Mouse (Mus musculus) regulatory T cell (primary cell): Measurements from ENCODE around the gene Pglyrp1.

Source experiments
- in situ Hi-C: fragments of 300-600 bp; cut with MboI, MseI; formaldehyde crosslinking; loops from one replicate; pipeline ENCODE4 v1.15.1; 2025; ENCODE audit warnings: high pct_unique_total_duplicates

The Pglyrp1 gene

DNA sequence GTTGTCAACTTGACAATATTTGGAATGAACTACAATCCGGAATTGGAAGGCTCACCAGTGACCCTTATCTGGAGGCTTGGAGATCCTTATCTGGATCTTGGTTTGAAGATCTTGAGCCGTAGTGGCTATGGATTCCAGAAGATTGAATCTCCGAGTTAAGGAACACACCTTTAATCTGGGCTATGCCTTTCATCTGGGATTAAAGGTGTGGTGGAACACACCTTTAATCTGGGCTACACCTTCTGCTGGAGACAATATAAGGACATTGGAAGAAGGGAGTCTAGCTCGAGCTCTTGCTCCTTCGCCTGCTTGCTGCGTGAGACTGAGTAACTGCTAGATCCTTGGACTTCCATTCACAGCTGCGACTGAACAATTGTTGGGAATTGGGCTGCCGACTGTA, at the start of gene Pglyrp1:
Pglyrp1 (plus strand) TSS at position 301 of the 400 bp plus-strand sequence.
- in situ Hi-C loops = loop anchor here (25.0 kb wide), 1 partner anchor 659 kb away; no protein-coding TSS in a partner anchor

DNA sequence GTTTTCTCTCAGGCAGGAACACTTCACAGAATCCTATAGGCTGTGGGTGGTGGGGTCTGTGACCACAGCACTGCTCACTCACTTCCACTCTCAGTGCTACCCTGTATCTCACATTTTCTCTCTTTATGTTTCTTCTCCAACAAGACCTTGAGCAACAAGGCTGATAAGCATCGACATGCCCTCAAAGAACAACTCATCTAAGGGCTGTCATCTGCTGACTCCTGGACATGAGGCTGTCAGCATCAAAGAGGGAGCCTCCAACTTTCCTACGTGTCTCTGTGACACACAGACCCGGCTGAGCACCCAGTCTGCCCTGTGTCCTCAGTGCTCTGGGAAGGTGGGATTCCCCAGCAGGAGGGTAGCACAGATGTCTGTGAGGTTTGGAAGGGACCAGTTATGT, 49.6 kb upstream of the Pglyrp1 start, which contains the start of gene Psg17:
Psg17 (minus strand) TSS at position 101 of the 400 bp plus-strand sequence.
- in situ Hi-C loops = no loop called here

GRCm38 (mm10) chr7:18827792-18828546, 43.2 kb upstream of the Pglyrp1 start:
- in situ Hi-C loops = no loop called here

DNA sequence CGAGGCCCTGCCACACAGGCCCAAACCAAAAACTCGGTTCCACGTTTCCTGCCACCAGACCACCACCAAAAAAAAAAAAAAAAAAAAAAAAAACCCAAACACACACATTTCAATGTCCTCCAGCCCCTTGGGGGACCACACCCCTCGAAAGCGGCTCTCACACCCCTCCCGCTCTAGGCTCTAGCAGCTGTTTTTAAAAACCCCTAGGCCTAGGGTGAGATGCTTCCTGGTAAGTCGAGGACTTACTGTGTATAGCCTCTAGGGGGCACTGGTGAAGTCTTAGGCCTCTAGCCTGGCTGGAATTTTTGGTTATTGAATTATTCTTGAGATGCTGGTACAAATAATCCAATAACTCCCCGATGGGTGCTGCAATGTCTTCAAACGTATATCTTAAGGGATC, 42.5 kb upstream of the Pglyrp1 start:
- in situ Hi-C loops = no loop called here

- in situ Hi-C loops = no loop called here
Observed at GRCm38 (mm10) chr7:18829545-18829944, 41.6 kb upstream of the Pglyrp1 start.

- in situ Hi-C loops = no loop called here
Observed at GRCm38 (mm10) chr7:18832298-18832697, 38.8 kb upstream of the Pglyrp1 start.

- in situ Hi-C loops = no loop called here
Observed at GRCm38 (mm10) chr7:18839865-18840264, 31.3 kb upstream of the Pglyrp1 start, which contains the start of gene Mill2. Gene Mill2 (plus strand): TSS chr7:18839966.

DNA sequence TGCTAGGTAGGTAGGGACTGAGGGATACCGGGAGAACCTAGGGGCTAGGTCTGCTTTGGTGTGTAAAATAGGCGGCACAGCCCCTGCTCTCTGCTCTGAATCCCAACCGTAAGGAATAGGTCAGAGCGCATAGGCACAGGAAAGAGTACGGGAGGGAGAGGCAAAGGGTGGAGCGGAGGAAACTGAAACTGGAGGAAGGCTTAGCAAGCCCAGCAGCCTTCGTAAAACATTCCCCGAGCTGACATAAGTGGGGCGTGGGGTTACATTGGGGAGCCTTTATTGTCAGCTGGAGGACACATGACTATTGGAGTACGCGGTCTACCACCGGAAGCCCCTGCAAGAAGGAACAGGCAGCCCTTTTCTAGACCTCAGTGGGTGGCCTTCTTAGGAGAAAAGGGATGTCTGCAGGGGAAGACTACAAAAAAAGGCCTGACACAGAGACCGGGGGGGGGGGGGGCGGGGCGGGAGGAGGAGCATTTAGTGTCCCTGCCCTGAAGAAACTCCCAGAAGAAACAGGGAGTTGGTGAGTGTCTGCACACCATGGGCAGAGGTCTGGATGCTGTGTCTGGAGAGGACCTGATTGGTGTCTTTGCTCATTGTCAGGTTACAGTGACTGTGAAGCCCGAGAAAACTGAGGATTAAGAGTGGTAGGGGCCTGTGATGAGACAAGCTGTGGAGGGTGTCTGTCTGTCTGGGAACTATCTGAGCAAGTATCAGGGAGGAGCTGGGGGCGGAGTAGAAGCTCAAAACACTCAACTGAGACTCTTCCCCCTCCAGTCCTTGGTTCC, 30.6 kb upstream of the Pglyrp1 start:
- in situ Hi-C loops = no loop called here

DNA sequence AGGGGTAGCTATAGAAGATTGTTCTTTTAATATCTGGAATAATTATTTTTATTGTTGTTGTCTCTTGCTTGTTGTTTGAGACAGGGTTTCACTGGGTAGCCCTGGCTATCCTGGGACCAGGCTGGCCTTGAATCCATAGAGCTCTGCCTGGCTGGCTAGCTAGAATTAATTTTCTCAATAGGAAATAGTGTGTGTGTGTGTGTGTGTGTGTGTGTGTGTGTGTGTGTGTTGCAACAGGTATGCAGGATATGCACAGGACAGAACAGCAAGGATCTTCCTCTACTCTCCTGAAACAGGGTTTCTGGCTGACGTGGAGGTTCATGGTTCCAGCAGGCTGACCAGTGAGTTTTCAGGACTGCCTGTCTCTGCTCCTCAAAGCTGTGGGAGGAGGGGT, 30.0 kb upstream of the Pglyrp1 start:
- in situ Hi-C loops = no loop called here

GRCm38 (mm10) chr7:18844811-18845210, 26.3 kb upstream of the Pglyrp1 start:
- in situ Hi-C loops = no loop called here

DNA sequence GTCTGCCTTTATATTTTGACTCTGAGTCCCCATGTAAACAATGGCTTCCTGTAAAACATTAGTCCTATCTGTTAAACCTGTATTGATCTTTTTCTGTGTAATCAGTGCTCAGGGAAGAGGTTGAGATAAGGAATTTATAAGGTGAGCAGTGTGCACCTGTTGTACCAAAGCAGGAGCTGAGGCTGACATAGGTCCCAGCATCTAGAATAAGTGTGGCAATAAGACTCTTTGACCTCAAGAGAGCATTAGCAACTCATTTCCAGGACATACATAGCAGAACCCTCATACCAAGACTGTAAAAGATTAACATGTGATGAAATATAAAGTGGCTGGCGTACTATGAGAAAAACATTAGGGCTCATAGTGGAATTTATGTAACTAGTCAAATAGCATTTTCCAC, 22.7 kb upstream of the Pglyrp1 start:
- in situ Hi-C loops = no loop called here

- in situ Hi-C loops = loop anchor here (25.0 kb wide), 1 partner anchor 646 kb away; no protein-coding TSS in a partner anchor
Observed at GRCm38 (mm10) chr7:18858310-18858916, 12.7 kb upstream of the Pglyrp1 start.

GRCm38 (mm10) chr7:18862801-18863200, 8.3 kb upstream of the Pglyrp1 start:
- in situ Hi-C loops = loop anchor here (5.0 to 25.0 kb wide), 2 partner anchors 106 to 650 kb away; no protein-coding TSS in a partner anchor

GRCm38 (mm10) chr7:18868491-18868890, 2.6 kb upstream of the Pglyrp1 start:
- in situ Hi-C loops = loop anchor here (25.0 kb wide), 1 partner anchor 656 kb away; no protein-coding TSS in a partner anchor

GRCm38 (mm10) chr7:18872014-18872802, 1.1 kb downstream of the Pglyrp1 start:
- in situ Hi-C loops = loop anchor here (25.0 kb wide), 1 partner anchor 660 kb away; no protein-coding TSS in a partner anchor

DNA sequence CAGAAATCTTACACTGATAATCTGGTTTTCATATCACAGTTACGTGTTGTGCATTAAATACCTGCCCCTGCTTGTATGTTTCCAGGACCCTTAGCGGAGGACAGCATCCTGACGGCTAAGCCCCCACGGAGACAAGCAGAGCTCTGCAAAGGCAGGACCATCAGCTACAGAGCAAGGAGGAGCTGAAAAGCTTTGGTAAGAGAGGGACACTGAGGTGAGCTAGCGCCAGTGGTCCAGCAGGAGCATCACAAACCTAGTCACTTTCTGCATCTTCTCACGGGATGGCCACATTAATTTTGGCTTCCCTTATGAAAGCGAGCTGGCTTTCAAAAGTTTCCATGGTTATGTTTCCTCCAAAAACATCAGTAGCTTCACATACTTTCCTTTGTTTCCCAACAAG, 1.7 kb downstream of the Pglyrp1 start:
- in situ Hi-C loops = loop anchor here (25.0 kb wide), 1 partner anchor 661 kb away; no protein-coding TSS in a partner anchor

- in situ Hi-C loops = loop anchor here (25.0 kb wide), 1 partner anchor 661 kb away; no protein-coding TSS in a partner anchor
Observed at GRCm38 (mm10) chr7:18873253-18873652, 2.1 kb downstream of the Pglyrp1 start.

DNA sequence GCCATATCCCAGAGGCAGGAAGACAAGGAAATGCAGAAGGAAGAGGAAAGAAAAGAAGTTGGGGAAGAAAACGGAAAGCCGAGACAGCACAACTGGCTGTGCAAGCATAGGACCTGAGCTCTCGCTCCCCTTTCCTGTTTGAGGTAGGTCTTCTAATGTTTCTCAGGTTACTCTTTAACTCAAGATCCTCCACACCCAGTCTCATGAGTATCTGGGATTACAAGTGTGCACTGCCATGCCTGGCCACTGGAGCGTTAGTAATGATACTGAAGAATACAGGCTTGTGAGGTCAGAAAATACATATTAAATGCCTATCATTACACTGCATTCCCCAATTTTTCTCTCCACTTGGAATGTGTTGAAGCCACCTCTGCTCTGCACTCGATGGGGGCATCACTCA, 4.2 kb downstream of the Pglyrp1 start:
- in situ Hi-C loops = no loop called here

- in situ Hi-C loops = no loop called here
Observed at GRCm38 (mm10) chr7:18878691-18879090, 7.6 kb downstream of the Pglyrp1 start.

GRCm38 (mm10) chr7:18883991-18884744, 13.0 kb downstream of the Pglyrp1 start:
- in situ Hi-C loops = no loop called here
